Mouse (Mus musculus) megakaryocyte, embryonic 14.5 days (primary cell): ENCODE results near the gene Fbxo6. TPM values are rescaled to one million over a fixed set of nuclear protein-coding genes. Genes with fewer than 3 reads are reported as not detected.

ENCODE experiments used
- H3K27me3 ChIP-seq: replicated peaks from 2 replicates; pipeline ENCODE3; 2012; ENCODE audit warnings: inconsistent platforms
- H3K36me3 ChIP-seq: replicated peaks from 2 replicates; pipeline ENCODE3; 2012; ENCODE audit warnings: low read length, inconsistent platforms, mixed read lengths
- H3K4me1 ChIP-seq: 2 replicates; pipeline ENCODE4 v1.6.1; 2012; ENCODE audit warnings: inconsistent platforms
- H3K4me3 ChIP-seq: replicated peaks from 2 replicates; pipeline ENCODE3; 2012; ENCODE audit warnings: moderate library complexity, mild to moderate bottlenecking, inconsistent platforms
- H3K9me3 ChIP-seq: 2 replicates; pipeline ENCODE4 v1.6.1; 2012; ENCODE audit warnings: inconsistent platforms
- FLI1 ChIP-seq: IDR thresholded peaks from 2 replicates; pipeline ENCODE4 v1.6.1; 2012; ENCODE audit warnings: low read length, inconsistent platforms, mixed read lengths
- GATA1 ChIP-seq: IDR thresholded peaks from 3 replicates; pipeline ENCODE4 v1.6.1; 2012; ENCODE audit warnings: mixed read lengths, low read length, inconsistent platforms, borderline replicate concordance
- polyA plus RNA-seq: library from polyadenylated mRNA; stranded (reverse); fragments of >175 nt; gene quantifications from 2 replicates; pipeline ENCODE4 v1.2.3, GENCODE M21; 2012; ENCODE audit warnings: low replicate concordance; ENCODE audit not compliant: insufficient read depth

Fbxo6 gene
- polyA plus RNA-seq, 1 experiment, result 110 TPM

DNA sequence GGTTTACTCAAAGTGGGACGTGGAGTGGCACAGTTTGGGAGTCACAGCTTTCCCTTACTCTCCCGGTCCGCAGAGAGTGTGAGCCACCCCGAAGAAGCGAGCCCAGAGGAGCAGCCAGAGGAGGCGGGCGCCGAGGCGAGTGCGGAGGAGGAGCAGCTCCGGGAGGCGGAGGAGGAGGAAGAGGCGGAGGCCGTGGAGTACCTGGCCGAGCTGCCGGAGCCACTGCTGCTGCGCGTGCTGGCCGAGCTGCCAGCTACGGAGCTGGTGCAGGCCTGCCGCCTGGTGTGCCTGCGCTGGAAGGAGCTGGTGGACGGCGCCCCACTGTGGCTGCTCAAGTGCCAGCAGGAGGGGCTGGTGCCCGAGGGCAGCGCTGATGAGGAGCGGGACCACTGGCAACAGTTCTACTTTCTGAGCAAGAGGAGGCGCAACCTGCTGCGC is 12.1 kb upstream of the Fbxo6 start:
- peaks cover 55% of the 10 kb centered on the region for H3K27me3 ChIP-seq
- no peak for TF ChIP-seq FLI1
- TF ChIP-seq GATA1, result no peak

GRCm38 (mm10) chr4:148160436-148161390 is 8.8 kb upstream of the Fbxo6 start, which contains the start of the genes Fbxo44 and Fbxo2:
TSS of gene Fbxo44 (minus strand) at chr4:148160482.
TSS of gene Fbxo2 (plus strand) at chr4:148160621.
- Histone ChIP-seq H3K27me3 (peaks cover 53% of the 10 kb centered on the region), H3K9me3 (no peaks in the 10 kb centered on the region), H3K4me1 (peaks cover 80% of the 10 kb centered on the region), H3K4me3 (peak within 1 kb of the TSS; percentile 98), H3K36me3 (peaks cover 39% of the 10 kb centered on the region)
- no peak for TF ChIP-seq GATA1
- TF ChIP-seq FLI1, result no peak

More for the DNA sequence above, 12.1 kb upstream of the Fbxo6 start:
- Histone ChIP-seq H3K4me3 (peak overlapping the region; percentile 89), H3K36me3 (peaks cover 21% of the 10 kb centered on the region), H3K4me1 (peaks cover 88% of the 10 kb centered on the region), H3K9me3 (no peaks in the 10 kb centered on the region)

GRCm38 (mm10) chr4:148159544-148160435 is 7.8 kb upstream of the Fbxo6 start:
- TF ChIP-seq GATA1, result no peak
- TF ChIP-seq FLI1, result no peak
- no peaks in the 10 kb centered on the region for H3K9me3 ChIP-seq
- peaks cover 44% of the 10 kb centered on the region for H3K27me3 ChIP-seq
- H3K4me1 ChIP-seq, result peaks cover 73% of the 10 kb centered on the region
- H3K4me3 ChIP-seq, result peak overlapping the region; percentile 98
- peaks cover 41% of the 10 kb centered on the region for H3K36me3 ChIP-seq

DNA sequence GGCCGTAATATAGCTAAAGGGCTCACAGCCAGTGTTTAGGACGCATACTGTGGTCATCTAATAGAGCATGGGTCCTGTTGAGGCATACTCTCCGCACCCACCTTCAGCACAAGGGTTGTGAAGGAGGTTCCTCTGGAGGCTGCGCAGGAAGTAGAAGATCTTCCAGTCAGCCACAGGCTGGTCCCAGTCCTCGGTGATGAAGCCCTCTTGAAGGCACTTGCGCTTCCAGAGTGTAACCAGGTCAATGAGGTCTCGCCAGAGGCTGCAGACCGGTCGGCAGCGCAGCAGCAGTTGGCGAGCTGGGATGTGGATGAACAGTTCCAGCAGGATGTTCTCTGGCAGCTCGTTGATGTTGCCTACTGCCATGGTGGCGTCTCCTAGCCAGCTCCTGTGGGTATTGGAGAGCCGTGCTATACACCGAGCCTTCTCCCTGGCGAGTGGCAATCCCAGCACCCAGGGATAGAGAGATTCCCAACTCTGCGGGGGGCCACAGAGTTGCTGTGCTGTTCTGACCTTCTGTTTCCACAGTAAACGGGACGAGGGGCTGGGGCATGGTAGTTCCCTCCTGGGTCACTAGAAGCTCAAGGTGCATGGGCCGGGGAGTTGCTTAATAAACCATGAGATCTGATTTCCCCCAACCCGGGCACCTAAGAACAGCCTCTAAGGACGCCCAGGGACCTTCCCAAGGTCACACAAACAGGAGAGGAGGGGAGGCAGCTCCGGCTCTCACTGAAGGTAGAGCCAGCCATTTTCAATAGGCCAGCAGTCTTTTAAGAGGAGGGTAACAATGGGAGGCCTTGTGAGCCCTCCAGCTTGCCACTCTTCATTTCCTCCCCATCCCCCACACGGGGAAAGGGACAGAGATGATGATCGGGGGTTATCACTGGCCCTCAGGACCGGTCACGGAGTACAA is 6.8 kb upstream of the Fbxo6 start:
- Histone ChIP-seq H3K4me1 (peaks cover 66% of the 10 kb centered on the region), H3K27me3 (peaks cover 33% of the 10 kb centered on the region), H3K36me3 (peaks cover 47% of the 10 kb centered on the region), H3K9me3 (no peaks in the 10 kb centered on the region), H3K4me3 (peak overlapping the region; percentile 98)
- TF ChIP-seq FLI1 (no peak), GATA1 (no peak)

DNA sequence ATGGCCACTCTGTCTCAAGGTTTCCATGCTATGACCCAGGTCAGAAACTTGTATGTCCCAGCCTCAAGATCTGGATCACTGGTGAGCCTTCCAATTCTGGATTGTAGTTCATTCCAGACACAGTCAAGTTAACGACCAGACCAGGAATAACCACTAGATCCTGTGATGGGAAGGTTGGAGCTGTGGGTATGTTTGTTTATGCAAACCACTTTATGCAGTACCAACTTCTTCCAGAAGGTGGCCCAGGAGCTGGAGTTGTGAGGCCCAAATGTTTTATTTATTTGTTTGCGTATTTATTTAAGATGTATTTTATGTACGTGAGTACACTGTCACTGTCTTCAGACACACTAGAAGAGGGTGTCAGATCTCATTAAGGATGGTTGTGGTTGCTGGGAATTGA is 3.0 kb upstream of the Fbxo6 start:
- Histone ChIP-seq H3K36me3 (peaks cover 60% of the 10 kb centered on the region), H3K4me1 (peaks cover 59% of the 10 kb centered on the region), H3K4me3 (no peak overlapping the region), H3K9me3 (no peaks in the 10 kb centered on the region), H3K27me3 (peaks cover 9% of the 10 kb centered on the region)
- no peak for TF ChIP-seq GATA1
- no peak for TF ChIP-seq FLI1

DNA sequence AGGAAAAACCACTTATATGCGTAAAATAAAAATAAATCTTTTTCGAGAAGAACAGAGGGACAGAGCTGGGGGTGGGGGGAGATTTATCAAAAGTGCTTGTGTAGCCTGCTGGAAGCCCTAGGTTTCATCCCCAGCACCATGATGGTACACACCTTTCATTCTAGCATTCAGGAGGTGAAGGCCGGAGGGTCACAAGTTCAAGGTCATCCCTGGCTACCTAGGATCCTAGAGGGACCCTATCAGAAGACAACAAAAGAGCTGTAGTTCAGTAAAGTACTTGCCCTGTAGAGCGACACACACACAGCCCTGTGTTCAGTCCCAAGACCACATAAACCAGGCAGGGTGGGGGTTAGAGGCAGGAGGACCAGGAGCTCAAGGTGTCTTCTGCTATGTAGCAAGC is 2.1 kb upstream of the Fbxo6 start:
- peaks cover 61% of the 10 kb centered on the region for H3K4me1 ChIP-seq
- TF ChIP-seq FLI1 (no peak), GATA1 (no peak)
- H3K4me3 ChIP-seq, result no peak overlapping the region
- H3K27me3 ChIP-seq, result peaks cover 9% of the 10 kb centered on the region
- H3K36me3 ChIP-seq, result peaks cover 69% of the 10 kb centered on the region
- no peaks in the 10 kb centered on the region for H3K9me3 ChIP-seq

- H3K36me3 ChIP-seq, result peaks cover 73% of the 10 kb centered on the region
- TF ChIP-seq GATA1, result no peak
- TF ChIP-seq FLI1, result no peak
- H3K4me3 ChIP-seq, result peak overlapping the region; percentile 31
- peaks cover 65% of the 10 kb centered on the region for H3K4me1 ChIP-seq
- H3K27me3 ChIP-seq, result peaks cover 2% of the 10 kb centered on the region
- no peaks in the 10 kb centered on the region for H3K9me3 ChIP-seq
These were observed 607 bp upstream of the Fbxo6 start for GRCm38 (mm10) chr4:148152547-148152946.

GRCm38 (mm10) chr4:148150953-148151266 is 1.0 kb downstream of the Fbxo6 start:
- Histone ChIP-seq H3K4me1 (peaks cover 61% of the 10 kb centered on the region), H3K36me3 (peaks cover 76% of the 10 kb centered on the region)

GRCm38 (mm10) chr4:148150242-148150641 is 1.7 kb downstream of the Fbxo6 start:
- peaks cover 63% of the 10 kb centered on the region for H3K4me1 ChIP-seq
- no peaks in the 10 kb centered on the region for H3K9me3 ChIP-seq
- peak overlapping the region; percentile 82 for H3K4me3 ChIP-seq
- TF ChIP-seq FLI1, result no peak
- no peak for TF ChIP-seq GATA1
- H3K36me3 ChIP-seq, result peaks cover 76% of the 10 kb centered on the region
- H3K27me3 ChIP-seq, result no peaks in the 10 kb centered on the region

More at GRCm38 (mm10) chr4:148150953-148151266, 1.0 kb downstream of the Fbxo6 start:
- TF ChIP-seq FLI1 (no peak), GATA1 (no peak)
- peak overlapping the region; percentile 96 for H3K4me3 ChIP-seq
- no peaks in the 10 kb centered on the region for H3K27me3 ChIP-seq
- H3K9me3 ChIP-seq, result no peaks in the 10 kb centered on the region
